Mouse (Mus musculus): ENCODE results near the gene Cnn3. TPM values are rescaled to one million over a fixed set of nuclear protein-coding genes. Genes with fewer than 3 reads are reported as not detected.

Cnn3 gene
- polyA plus RNA-seq, 1 experiment = 67.8 TPM

DNA sequence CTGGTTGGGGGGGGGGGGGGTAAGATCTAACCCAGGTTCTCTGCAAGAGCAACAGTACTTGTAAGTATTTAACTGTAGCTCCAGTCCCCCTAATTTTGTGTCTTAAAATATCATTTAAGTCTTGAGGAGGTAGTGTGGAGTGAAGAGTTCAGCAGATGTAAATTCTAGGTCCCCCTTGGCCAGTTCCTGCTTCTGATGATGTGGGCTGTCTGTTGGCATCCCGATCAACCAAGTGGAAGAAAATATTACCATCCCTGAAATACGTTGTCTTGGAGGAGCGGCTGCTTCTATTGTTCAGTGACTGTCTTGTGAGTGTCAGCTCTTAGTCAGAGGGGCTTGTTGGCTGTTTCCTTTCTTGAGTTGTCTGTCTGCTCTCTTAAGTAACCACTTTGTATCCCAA, 3.2 kb downstream of the Cnn3 start:
- Histone ChIP-seq H3K4me1 (ENCODE audit: control insufficient read depth, insufficient read depth, insufficient read length, low read length) (peaks cover 4% of the 10 kb centered on the region), H3K4me3 (ENCODE audit: low read depth, low read length) (no peak overlapping the region)
- WGBS = 48% methylated on average over 3 of the region's 3 CpGs

DNA sequence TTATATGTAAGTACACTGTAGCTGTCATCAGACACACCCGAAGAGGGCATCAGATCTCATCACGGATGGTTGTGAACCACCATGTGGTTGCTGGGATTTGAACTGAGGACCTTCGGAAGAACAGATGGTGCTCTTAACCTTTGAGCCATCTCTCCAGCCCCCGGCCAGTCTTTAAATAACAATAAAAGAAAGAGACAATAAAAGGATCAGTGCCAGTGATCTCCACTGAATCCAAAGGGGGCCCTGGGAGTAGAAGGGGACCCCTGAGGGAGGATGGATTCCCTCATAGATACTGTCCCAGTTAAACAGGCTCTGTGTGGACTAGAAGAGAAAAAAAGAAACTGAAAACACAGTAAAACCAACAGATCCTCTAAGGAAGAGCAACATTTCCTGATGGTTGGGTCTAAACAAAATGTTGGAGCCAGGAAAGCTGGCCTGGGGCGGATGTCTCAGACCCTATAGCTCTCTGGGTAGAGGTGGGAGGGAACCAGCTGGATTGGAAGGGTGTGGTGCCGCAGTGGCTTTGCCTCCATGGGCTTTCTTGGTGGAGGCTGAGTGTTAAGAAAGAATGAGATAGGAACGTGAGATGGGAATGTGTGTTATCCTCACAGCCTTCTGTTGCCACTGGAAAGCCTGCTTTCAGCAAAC, 4.1 kb downstream of the Cnn3 start:
- TF ChIP-seq POLR2A (IDR thresholded peaks at IDR 0.05; ENCODE audit: low read depth, low read length) = no peak
- no peak for TF ChIP-seq CTCF (IDR thresholded peaks at IDR 0.05; ENCODE audit: extremely low read depth, insufficient read length, insufficient replicate concordance, low read depth, low read length)
- no peak overlapping the region for H3K4me3 ChIP-seq (ENCODE audit: low read depth, low read length)
- peaks cover 8% of the 10 kb centered on the region for H3K4me1 ChIP-seq (ENCODE audit: control insufficient read depth, insufficient read depth, insufficient read length, low read length)
- no peaks in the 10 kb centered on the region for H3K27me3 ChIP-seq (ENCODE audit: control insufficient read depth, insufficient read depth, low read length)
- H3K27ac ChIP-seq (ENCODE audit: insufficient read depth, low read depth, low read length) = no peak overlapping the region
- H3K36me3 ChIP-seq (ENCODE audit: control insufficient read depth, insufficient read depth, low read length) = no peaks in the 10 kb centered on the region
- WGBS = 44% methylated on average over 7 of the region's 7 CpGs

More for the DNA sequence above, 3.2 kb downstream of the Cnn3 start:
- TF ChIP-seq CTCF (IDR thresholded peaks at IDR 0.05; ENCODE audit: extremely low read depth, insufficient read length, insufficient replicate concordance, low read depth, low read length) = no peak
- no peak for TF ChIP-seq POLR2A (IDR thresholded peaks at IDR 0.05; ENCODE audit: low read depth, low read length)
- Histone ChIP-seq H3K36me3 (ENCODE audit: control insufficient read depth, insufficient read depth, low read length) (no peaks in the 10 kb centered on the region), H3K27me3 (ENCODE audit: control insufficient read depth, insufficient read depth, low read length) (no peaks in the 10 kb centered on the region), H3K27ac (ENCODE audit: insufficient read depth, low read depth, low read length) (no peak overlapping the region)

DNA sequence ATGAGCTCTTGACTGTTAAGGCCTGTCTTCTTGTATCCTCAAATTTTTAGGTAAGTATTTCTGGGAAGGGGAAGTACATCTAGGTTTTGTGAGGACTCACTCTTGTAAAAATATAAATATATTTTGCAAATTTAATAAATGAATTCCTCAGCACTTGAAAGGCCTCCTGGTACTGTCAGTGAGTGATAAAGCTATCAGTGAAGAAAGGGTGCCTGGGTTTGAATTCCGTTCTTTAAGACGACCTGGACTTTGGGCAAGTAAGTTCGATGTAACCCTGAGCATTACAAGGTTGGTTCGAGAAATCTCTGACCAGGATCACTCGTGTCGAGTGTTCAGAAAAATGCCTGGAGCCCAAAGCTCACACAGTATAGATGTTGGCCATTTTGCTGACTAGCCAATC, 7.1 kb downstream of the Cnn3 start:
- Histone ChIP-seq H3K27ac (ENCODE audit: insufficient read depth, low read depth, low read length) (no peak overlapping the region), H3K4me1 (ENCODE audit: control insufficient read depth, insufficient read depth, insufficient read length, low read length) (peaks cover 15% of the 10 kb centered on the region), H3K36me3 (ENCODE audit: control insufficient read depth, insufficient read depth, low read length) (no peaks in the 10 kb centered on the region), H3K4me3 (ENCODE audit: low read depth, low read length) (no peak overlapping the region), H3K27me3 (ENCODE audit: control insufficient read depth, insufficient read depth, low read length) (no peaks in the 10 kb centered on the region)
- WGBS = 55% methylated on average over 6 of the region's 6 CpGs
- TF ChIP-seq CTCF (IDR thresholded peaks at IDR 0.05; ENCODE audit: extremely low read depth, insufficient read length, insufficient replicate concordance, low read depth, low read length) = no peak
- TF ChIP-seq POLR2A (IDR thresholded peaks at IDR 0.05; ENCODE audit: low read depth, low read length) = no peak

DNA sequence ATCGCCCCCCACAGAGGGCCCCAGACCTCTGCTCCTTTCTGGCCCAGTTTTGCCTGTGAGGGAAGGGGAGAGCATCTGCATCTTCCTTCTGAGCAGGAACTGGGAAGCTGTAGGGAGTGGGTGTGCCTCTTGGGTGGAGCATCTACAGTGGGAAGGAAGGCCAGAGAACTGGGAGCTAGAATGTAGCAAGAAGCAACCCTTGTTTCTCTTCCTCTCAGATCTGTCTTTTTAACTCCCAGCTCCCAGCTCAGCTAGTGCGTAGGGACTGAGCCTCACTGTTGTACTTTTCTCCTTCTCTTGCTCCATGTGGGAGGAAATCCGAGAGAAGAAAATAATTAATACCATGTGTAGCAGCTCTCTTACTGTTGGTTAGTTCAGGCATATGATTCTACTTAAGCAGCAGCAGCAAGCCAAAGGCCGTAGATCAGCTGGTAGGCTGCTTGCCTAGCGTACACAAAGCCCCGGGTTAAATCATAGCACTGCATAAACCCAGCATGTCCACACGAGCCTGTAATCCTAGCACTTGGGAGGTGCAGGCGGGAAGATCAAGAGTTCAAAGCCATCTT, 7.8 kb downstream of the Cnn3 start:
- H3K27ac ChIP-seq (ENCODE audit: insufficient read depth, low read depth, low read length) = no peak overlapping the region
- H3K36me3 ChIP-seq (ENCODE audit: control insufficient read depth, insufficient read depth, low read length) = no peaks in the 10 kb centered on the region
- no peaks in the 10 kb centered on the region for H3K27me3 ChIP-seq (ENCODE audit: control insufficient read depth, insufficient read depth, low read length)
- 48% methylated on average over 8 of the region's 8 CpGs for WGBS
- no peak overlapping the region for H3K4me3 ChIP-seq (ENCODE audit: low read depth, low read length)
- no peak for TF ChIP-seq POLR2A (IDR thresholded peaks at IDR 0.05; ENCODE audit: low read depth, low read length)
- no peak for TF ChIP-seq CTCF (IDR thresholded peaks at IDR 0.05; ENCODE audit: extremely low read depth, insufficient read length, insufficient replicate concordance, low read depth, low read length)
- H3K4me1 ChIP-seq (ENCODE audit: control insufficient read depth, insufficient read depth, insufficient read length, low read length) = peaks cover 15% of the 10 kb centered on the region

DNA sequence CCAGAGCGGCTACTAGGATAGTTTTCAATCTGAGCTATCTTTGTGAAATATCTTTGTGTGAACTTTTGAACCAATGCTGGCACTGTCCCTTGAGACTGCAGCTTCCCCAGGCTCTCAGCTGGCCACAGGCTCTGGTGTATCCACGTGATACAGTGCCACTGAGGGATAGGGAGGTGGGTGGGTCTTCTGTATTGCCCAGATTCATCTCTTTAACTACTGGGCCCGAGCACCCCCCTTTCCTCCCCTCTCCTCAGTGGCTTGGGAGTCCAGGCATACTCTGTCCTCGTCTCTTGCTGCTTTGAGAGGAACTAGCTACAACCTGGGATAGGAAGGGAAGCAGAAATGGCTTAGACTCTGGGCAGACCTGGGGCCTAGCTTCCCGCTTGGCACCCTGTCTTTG, 9.0 kb downstream of the Cnn3 start:
- H3K27me3 ChIP-seq (ENCODE audit: control insufficient read depth, insufficient read depth, low read length) = no peaks in the 10 kb centered on the region
- no peak overlapping the region for H3K4me3 ChIP-seq (ENCODE audit: low read depth, low read length)
- H3K4me1 ChIP-seq (ENCODE audit: control insufficient read depth, insufficient read depth, insufficient read length, low read length) = peaks cover 17% of the 10 kb centered on the region
- TF ChIP-seq POLR2A (IDR thresholded peaks at IDR 0.05; ENCODE audit: low read depth, low read length) = no peak
- no peak for TF ChIP-seq CTCF (IDR thresholded peaks at IDR 0.05; ENCODE audit: extremely low read depth, insufficient read length, insufficient replicate concordance, low read depth, low read length)
- no peak overlapping the region for H3K27ac ChIP-seq (ENCODE audit: insufficient read depth, low read depth, low read length)
- 72% methylated on average over 5 of the region's 5 CpGs for whole genome bisulfite sequencing
- H3K36me3 ChIP-seq (ENCODE audit: control insufficient read depth, insufficient read depth, low read length) = no peaks in the 10 kb centered on the region

DNA sequence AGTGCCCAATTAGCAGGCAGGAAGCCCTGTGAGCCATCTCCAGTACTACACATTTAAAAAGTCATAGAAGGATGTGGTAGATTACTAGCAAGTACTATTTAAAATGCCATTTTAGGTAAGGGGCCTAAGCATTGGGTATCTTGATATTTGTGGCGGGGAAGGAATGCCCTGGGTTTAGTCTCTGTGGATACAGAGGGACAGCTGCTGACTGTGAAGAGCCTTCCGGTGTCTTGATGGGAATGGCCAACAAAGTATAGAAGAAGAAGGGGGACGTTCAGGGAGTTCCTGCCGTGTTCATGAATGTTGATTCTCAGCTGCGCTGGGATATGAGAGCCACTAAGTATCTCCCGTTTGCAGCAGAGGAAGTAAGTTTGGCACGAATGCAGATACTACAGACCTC, 10.8 kb downstream of the Cnn3 start:
- H3K4me3 ChIP-seq (ENCODE audit: low read depth, low read length) = no peak overlapping the region
- 63% methylated on average over 7 of the region's 7 CpGs for whole genome bisulfite sequencing
- no peaks in the 10 kb centered on the region for H3K36me3 ChIP-seq (ENCODE audit: control insufficient read depth, insufficient read depth, low read length)
- H3K27ac ChIP-seq (ENCODE audit: insufficient read depth, low read depth, low read length) = no peak overlapping the region
- no peaks in the 10 kb centered on the region for H3K27me3 ChIP-seq (ENCODE audit: control insufficient read depth, insufficient read depth, low read length)
- no peak for TF ChIP-seq CTCF (IDR thresholded peaks at IDR 0.05; ENCODE audit: extremely low read depth, insufficient read length, insufficient replicate concordance, low read depth, low read length)
- H3K4me1 ChIP-seq (ENCODE audit: control insufficient read depth, insufficient read depth, insufficient read length, low read length) = peaks cover 17% of the 10 kb centered on the region

DNA sequence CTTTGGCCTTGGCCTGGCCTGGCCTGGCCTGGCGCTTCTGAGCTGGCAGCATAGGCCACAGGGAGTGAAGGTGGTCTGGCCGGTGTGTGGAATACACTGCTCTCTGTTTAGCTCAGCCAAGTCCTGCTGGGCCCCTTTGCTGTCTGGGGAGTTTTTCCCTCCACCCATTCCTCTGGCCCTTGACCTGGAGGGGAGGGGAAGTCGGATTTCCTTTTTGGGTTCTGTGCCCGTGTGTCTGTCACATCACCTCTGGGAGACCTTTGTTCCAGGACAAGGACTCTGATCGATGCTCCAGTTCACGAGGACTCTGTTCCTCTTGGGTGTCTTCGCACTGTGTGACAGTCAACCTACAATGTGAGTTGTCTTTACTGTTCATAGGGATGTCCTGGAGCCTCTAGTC, 11.7 kb downstream of the Cnn3 start:
- no peaks in the 10 kb centered on the region for H3K27me3 ChIP-seq (ENCODE audit: control insufficient read depth, insufficient read depth, low read length)
- WGBS = 48% methylated on average over 7 of the region's 7 CpGs
- TF ChIP-seq POLR2A (IDR thresholded peaks at IDR 0.05; ENCODE audit: low read depth, low read length) = no peak
- no peak overlapping the region for H3K4me3 ChIP-seq (ENCODE audit: low read depth, low read length)
- no peak overlapping the region for H3K27ac ChIP-seq (ENCODE audit: insufficient read depth, low read depth, low read length)
- H3K36me3 ChIP-seq (ENCODE audit: control insufficient read depth, insufficient read depth, low read length) = no peaks in the 10 kb centered on the region
- H3K4me1 ChIP-seq (ENCODE audit: control insufficient read depth, insufficient read depth, insufficient read length, low read length) = peaks cover 17% of the 10 kb centered on the region
